Mouse (Mus musculus): ENCODE measurements around the gene Gm28042. TPM values are rescaled to one million over a fixed set of nuclear protein-coding genes. Genes with fewer than 3 reads are reported as not detected.

Gene Gm28042
- polyA plus RNA-seq, 1 experiment, result 3.1 TPM

DNA sequence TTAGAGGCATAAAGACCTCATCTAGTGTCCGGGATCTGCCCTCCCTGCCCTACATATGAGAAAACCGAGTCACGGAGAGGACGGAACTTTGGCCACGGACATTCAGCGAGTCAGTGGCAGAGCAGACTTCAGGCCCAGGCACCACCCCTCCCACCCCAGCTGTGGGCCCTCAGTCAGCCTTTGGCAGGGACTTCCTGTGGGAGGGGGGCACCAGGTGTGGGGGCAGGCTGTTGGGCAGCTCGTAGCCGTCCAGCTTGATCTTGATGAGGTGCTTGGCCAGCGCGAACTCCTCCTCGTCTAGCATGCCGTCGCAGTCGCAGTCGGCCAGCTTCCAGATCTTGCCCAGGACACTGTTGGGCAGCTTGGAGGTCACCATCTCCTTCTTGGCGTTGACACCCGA is 63.7 kb downstream of the Gm28042 start:
- 95% methylated on average over 17 of the region's 17 CpGs for WGBS
- no peak for DNase-seq (ENCODE audit: low read depth, low spot score)

Other genes with a start within 250 kb of the Gm28042 start
- gene Rpap1, start 240.0 kb upstream of the Gm28042 start, polyA plus RNA-seq (2012; rRNA removed), result 12.1 and 15.2 TPM in 2 replicates
- gene Tyro3, start 229.8 kb upstream of the Gm28042 start, polyA plus RNA-seq (2012; rRNA removed), result 3.5 and 3.7 TPM in 2 replicates
- gene Mga, start 130.3 kb upstream of the Gm28042 start, polyA plus RNA-seq (2012; rRNA removed), result 4.3 and 10.9 TPM in 2 replicates
- 9.1 and 19.2 TPM in 2 replicates for gene Mapkbp1, start 54.8 kb upstream of the Gm28042 start, polyA plus RNA-seq (2012; rRNA removed)
- gene Jmjd7, start within 50 bp of the Gm28042 start, polyA plus RNA-seq (2012; rRNA removed), result 9.2 and 10.4 TPM in 2 replicates
- 3.2 and 5.4 TPM in 2 replicates for gene Pla2g4b, start 5.9 kb downstream of the Gm28042 start, polyA plus RNA-seq (2012; rRNA removed)
- gene Ehd4, start 127.1 kb downstream of the Gm28042 start, polyA plus RNA-seq (2012; rRNA removed), result 28.2 and 39.6 TPM in 2 replicates
- gene Pla2g4e, start 217.8 kb downstream of the Gm28042 start, polyA plus RNA-seq (2012; rRNA removed), result 0.05 TPM in 1 of 2 replicates, not detected in the other

Measured in large intestine, adult 2 months (tissue).